Mouse (Mus musculus) fibroblast of lung, adult 2 months (primary cell): Measurements from ENCODE around the gene Ezr.
A peak's percentile ranks its signal among the peaks of the same experiment; 100 is the strongest.

ENCODE experiments used
- DNase-seq: peaks from one replicate; pipeline ENCODE4 v3.0.0-alpha.2; 2011; ENCODE audit warnings: low read depth

Ezr gene

DNA sequence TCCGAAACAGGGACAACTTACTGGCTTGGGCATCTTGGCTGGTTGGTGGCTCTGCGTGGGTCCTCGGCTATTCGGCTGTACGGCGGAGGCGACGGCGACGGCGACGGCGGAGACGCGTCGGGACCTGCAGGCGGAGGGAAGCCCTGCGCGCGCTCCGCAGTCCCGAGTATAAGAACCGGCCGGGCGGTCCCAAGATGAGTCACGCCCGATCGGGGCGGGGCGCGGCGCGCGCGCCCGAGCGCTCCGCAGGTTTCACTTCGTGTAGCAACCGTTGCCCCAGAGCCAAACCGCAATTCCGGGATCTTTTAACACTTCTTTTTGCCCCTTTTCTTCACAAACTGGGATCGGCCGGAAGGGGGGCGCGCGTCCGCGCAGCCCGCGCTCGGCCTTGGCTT lies at the start of gene Ezr:
Gene Ezr, minus strand, starts transcription at position 174 of the 395 bp plus-strand sequence.
- peak; percentile 51 for DNase-seq

DNA sequence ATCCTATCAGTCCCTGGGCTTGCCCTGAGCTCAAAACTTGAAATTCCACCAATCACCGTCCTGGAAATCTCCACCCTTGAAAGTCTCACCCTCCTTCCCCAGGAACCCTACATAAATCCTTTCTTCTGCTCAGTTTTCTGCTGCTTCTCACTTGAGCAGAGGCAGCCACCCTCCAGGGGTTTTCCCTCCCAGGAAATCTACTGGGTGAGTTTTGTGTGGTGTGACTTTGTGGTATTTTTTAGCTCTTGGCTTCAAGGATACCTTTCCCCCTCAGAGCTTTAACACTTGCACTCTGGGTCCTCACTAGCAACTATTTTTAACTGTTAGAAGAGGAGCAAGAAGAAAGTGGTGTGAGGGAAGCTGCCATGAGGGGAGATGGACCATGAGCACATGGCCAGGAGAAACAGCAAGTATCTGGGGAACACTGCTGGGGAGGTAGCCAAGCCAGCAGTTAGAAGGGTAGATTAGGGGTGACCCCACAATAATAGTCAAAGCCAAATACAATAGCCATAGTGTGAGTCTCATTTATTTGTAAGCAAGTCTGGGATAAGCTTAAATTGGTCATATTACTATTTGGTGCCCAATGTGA lies 47.5 kb upstream of the Ezr start:
- DNase-seq = no peak

DNA sequence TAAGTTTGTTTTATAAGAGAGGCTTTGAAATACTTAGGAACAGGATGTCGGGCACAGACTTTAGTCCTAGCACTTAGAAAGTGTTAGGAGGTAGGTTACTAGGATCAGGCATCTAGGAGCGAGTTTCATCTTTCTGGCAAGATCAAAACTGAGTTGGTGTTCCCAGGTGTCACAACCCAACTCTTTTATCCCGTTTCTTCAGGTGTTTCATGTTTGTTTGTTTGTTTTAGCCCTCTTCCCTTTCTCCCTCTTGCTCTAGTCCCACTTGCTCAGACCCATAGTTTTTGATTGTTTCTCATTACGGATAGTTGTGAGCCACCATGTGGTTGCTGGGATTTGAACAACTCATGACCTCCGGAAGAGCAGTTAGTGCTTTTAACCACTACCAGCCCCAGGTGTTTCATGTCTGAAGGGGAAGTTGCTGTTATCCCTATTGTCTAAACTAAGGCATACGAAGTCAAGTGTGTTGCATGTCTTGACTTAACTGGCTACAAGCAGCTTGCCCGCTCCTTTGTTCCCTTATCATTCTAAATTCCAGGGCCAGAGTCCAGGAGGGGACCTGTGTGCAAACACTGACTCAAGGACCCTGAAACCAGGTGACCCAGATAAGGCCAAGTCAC lies 46.1 kb upstream of the Ezr start:
- no peak for DNase-seq

DNA sequence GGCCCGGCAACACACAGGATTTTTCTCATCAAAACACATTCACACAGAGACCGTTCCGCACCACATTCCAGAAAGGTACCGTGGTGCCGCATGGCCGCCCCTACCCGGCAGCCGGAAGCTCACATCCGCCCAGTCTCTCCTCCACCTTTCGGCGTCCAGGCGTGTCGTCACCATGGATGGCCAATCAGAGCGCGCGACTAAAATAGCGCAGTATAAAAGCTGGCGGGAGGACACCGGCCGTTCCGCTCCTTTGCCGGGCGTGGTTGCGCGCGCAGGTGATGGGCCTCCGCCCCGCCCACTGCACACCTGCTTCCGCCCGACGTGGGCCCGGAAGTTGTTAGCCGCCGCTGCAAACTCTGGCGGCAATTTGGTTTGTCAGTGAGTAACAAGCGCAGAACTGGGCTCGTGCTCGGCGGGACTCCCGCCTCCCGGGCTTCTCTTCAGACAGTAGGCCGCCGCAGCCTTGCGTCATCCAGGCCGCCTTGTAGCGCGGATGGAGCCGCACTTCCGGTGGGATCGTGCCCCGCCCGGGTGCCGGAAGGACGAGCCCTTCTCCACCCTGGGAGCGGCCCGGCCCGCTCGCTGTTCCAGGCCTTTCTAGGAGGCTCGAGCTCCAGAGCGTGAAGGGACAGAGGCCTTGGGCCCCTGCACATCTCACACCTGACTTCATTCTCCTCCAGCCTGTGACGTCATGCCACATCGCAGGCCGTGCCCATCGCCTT lies 45.3 kb upstream of the Ezr start:
- peak; percentile 72 for DNase-seq

DNA sequence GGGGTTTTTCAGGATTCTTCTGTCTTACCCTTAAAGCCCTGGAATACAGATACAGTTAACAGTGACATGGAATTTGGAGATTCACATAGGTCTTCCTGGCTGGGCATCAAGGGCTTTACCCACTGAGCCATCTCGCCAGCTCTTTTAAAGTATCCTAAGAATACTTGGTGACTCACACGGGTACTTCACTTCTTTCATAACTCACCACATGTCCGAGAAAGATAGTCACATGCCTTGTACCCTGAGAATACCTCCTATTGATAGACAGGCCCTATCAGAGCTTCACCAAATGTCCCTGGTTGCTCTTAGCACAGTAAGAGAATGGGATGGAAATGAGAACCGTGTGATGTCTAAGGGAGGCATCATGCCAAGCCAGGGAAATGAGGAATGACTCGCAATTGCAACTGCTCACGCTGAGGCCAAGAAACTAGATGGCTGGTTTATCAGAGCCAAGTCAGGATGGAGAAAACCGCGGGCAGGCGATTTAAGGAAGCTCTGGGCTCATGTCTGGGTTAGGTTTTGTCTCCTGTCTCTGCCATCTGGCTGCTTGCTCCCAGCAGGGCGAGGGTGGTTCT lies 44.7 kb upstream of the Ezr start:
- DNase-seq = peak; percentile 85

DNA sequence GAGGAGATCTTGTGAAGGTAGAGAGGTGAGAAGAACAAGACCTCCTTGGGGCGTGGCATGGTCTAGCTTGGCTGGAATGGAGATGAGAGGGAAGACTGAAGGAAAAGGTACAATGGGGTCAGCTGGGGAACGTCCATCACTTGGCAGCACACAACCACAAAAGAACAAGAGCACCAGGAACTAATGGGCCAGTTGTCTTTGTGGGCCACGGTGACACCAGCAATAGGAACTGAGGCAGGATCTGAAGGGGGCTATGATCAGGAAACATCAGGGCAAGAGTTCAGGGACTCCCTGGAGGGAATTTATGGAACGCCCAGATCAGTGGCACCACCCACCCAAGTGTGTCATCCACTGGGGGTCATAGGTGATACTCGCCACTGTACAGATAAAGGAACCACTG lies 34.2 kb upstream of the Ezr start:
- DNase-seq = no peak

DNA sequence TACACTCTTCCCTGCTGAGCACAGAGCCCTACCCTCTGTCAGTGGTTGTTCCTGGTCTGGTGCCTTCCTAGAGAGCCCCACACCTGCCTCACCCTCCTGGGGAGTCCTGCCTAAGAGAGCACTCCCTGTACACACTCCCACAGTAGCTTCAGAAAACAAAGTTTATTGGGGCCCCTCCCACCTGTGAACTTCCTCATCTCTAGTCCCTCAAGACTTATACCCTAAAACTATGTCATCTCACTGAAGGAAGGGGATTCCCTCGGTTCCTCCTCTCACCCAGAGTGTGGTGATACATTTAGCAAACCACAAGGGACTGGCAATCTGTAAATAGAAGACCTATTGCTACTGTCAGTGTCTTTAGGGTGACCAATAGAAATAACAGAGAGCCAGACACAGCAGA lies 33.6 kb upstream of the Ezr start:
- no peak for DNase-seq

DNA sequence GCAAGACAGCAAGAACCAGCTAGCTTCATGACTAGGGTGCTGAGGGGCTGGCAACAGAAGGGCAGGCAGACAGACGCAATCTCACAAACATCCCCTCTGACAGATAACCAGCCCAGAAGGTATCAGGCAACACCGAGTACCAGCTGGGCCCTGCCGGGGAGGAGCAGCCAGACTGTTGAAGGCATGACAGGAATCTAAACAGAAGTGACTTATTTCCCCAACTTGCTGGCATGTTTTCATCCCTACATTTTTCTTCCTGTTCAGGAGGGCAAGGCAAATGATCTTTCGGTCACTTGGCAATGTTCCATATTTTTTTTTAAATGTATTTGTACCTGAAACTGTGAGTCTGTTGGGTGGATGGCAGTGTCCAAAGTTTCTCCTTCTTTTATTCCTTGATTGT lies 32.1 kb upstream of the Ezr start:
- DNase-seq = no peak

DNA sequence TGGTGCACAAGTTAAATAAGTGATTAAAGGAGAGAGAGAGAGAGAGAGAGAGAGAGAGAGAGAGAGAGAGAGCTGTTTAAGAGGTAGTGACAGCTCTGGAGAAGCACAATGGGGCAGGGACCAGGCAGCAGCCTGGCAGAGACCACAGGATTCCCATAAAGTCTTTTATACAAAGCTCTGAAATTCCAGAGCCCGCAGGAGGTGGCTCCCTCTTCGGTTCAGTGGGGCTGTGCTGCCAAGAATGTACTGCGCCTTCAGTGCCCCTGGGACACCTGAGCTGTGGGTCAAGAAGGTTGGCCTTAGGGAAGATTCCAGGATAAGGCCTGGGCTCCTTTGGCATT lies 30.2 kb upstream of the Ezr start:
- DNase-seq = no peak

DNA sequence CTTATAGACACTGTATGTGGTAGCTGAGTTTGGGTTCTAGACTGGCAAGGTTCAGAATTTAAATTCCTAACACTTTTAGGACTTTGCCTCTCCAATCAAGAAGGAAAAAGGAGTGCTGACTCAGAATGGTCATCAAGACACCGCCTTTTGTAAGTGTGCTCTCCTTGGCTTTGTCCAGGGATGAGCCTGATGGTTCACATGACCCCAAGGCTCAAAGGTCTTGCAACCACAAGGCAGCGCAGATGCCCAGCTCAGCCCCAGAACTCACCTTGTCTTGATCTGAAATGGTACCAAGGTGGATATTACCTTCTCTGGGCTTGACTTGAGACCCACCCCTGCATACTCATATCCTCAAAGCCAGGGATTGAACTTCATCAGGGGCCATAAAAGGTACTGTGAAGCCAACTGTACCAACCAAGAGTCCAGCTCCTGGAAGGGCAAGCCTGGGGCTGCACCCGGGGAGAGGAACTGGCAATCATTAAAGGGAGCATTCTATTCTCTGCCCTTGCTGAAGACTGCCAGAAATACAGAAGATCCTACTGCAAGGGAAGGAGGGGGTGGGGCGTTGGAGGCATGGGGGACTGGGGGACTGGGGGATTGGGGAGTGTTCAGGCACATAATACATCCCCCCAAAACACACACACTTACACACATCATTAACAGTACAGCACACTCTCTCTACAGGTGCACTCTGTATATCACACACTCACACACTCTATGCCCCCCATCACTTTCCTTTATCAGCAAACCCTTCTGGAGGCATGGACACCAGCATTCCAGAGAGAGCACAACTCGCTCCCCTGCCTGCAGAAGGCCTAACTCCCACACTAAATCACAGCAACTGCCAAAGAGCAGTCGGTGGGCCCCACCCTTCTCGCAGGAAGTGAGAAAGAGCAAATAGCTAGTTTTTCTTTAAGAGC lies 29.6 kb upstream of the Ezr start:
- no peak for DNase-seq

DNA sequence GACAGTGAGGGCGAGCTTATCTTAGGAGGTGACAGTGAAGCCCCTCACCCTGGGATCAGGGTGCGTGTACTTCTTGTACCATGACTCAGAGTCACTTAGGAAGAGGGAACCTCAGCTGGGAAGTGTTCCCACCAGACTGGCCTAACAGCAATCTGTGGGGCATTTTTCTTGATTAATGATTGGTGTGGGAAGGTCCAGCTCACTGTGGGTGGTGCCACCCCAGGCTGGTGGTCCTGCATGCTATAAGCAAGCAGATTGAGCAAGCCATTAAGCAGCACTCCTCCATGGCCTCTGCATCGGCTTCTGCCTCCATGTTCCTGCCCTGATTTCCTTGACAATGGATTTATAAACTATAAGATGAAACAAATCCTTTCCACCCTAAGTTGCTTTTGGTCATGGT lies 26.7 kb upstream of the Ezr start:
- no peak for DNase-seq

DNA sequence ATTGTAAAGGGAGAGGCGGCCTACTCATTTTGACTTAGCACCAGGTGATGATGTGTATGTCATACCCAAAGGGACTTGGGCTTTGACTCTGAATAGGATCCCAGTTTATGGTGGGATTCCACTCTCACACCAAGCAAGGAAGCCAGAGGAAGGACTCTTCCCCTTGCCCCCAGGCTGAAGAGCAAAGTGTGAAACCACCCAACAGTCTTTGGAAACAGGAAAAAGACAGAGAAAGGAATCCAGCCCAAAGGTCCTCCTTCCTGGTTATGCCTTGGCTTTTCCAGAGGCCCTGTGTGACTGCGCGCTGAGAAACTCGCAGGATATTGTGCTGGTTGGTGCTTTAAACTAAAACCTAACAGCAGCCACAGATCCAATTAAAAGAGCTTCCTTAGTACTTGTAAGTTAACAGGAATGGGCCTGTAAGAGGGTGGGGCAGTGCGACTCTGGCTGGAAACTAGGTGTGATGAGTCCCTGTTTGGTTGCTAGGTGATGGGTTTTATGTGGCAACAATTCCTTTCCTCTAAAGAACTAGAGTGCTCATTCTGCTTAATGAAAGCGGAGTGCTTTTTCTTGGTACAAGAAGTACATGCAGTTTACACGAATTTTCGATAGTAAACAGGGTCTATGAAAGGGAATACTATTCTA lies 26.1 kb upstream of the Ezr start:
- DNase-seq = no peak

DNA sequence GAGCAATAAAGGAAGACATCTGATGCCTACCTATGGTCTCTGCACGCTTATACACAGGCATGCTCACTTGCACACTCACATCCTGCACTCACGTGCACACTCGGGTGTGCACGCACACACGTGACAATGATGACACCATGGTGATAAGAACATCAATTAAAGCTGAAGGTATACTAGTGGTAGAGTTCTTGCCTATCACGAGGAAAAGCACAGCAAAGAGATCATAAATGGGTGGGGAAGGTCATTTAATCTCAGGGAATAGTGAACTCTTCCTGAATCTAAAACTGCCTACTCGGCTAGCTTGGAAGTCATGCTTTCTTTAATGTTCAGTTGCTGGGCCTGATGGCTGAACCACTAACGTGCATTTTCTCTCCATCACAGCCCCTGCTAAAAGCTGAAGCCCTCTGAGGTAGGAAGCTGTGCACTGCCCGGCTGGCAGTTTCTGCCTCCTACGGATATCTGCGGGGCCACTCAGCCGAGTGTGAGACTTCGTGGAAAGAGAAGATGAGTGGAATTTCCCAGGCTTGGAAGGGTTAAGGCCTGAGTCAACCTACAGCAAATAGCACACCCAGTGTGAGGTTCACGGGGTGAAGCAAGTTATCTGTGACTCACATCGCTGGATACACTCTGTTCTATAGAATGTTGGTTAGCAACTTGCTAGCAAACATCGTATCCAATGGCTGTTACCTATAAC lies 25.4 kb upstream of the Ezr start:
- no peak for DNase-seq

DNA sequence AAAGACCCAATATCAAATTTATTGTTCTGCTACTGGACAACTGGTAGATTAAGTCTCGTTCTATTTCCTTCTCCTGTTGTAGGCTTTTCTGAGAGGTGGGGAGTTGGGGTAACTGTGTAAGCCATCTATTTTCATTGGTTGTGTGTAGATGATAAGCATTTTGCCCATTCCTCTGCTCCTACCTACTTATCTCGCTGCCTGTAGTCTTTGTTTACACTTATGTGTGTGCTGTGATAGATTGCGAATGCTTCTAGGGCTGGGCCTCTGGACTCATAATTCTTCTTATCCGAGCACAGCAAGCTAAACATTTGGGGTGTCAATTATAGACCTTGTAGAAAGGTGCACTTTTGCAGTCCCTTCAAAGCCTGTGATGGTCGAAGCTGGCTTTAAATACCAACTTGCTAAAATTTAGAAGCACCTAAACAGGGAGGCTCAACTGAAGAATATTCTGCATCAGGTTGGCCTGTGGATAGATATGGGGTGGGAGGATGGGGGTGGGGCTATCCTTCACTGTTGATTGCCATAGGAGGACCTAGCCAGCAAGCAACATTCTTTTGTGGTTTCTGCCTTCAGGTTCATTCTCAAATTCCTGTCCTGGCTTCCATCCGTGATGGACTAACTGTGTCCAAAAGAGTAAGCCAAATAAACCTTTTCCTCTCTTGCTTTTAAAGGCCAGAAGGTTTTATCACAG lies 22.4 kb upstream of the Ezr start:
- no peak for DNase-seq

DNA sequence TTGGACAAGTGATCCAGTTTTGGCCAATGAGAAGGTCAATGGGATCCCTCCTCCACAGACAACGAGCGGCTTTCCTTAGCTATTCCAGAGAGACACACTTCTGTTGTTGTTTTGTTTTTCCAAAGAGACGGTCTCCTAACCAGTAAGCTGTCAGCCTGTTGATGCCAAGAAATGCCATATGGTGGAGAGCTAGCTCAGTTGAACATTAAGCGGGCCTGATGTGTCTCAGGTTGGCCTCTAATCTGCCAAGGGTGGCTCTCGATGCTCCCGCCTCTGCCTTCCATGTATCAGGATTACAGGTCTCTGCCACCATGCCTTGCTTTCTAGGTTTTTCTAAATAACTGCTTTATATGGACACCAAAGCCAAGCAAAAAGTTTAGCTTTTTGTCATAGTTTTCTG lies 21.5 kb upstream of the Ezr start:
- DNase-seq = no peak

DNA sequence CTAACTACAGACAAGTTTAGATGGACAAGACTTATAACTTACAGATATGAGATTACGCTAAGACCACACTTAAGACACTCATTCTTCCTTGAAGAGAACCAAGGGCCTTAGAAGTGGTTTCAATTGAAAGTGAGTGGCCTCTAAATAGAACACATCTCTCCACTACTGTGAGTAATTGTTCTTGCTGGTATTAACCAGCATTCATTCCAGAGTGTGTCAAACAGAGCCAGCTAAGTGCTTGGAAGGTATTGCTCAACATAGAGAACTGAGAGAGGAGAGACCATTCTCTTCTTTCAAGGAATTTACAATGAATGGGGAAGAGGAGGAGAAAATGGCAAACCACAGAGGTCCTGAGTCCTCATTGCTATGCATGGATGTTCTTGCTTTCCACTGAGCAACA lies 21.0 kb upstream of the Ezr start:
- no peak for DNase-seq

DNA sequence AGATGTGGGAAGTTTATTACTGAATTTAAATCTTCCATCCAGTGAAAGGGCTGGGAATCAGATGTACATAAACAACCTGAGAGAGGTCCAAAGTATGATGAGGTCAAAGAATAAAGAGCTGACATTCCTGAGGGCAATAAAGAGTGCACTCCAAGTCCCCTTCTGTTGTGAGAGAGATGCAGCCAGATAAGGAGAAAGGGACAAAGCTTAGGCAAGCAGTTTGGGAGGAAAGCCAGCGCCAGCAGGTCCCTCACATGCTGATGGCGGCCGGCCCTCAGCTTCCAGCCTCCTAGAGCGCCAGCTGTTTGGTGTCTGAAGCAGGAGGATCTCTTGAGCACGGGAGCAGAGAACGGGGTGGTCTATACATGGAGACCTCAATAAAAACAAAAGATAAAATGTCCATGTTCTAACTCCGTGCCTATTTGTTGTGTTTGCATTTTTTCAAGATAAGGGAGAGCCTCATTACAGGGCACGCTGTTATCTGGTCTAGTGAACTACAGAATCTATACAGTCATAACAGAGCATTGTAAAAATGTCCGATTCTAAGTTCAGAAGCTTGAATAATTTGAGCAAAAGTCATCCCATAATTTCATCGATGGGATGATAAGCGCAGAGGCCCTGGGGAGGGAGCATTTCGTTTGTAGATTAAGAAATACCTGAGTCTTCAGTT lies 15.9 kb upstream of the Ezr start:
- DNase-seq = no peak

DNA sequence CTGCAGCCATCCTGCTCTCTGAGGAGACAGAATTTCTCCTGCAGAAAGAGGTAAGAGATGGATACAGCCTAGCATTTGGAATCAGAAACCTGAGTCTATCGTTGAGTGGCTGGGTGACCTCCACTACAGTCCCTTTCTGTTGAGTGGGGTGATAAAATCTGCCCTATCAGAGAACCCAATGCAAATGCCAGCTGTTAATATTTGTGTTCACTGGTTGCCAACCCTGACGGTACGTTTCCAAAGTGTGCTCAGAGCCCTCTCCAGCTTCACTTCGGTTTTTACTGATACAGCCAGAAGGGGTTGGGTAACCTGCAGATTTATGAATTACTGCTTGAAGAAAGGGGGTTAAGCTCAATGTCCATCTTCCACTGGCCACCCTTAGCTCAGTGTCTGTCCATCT lies 14.9 kb upstream of the Ezr start:
- DNase-seq = no peak

DNA sequence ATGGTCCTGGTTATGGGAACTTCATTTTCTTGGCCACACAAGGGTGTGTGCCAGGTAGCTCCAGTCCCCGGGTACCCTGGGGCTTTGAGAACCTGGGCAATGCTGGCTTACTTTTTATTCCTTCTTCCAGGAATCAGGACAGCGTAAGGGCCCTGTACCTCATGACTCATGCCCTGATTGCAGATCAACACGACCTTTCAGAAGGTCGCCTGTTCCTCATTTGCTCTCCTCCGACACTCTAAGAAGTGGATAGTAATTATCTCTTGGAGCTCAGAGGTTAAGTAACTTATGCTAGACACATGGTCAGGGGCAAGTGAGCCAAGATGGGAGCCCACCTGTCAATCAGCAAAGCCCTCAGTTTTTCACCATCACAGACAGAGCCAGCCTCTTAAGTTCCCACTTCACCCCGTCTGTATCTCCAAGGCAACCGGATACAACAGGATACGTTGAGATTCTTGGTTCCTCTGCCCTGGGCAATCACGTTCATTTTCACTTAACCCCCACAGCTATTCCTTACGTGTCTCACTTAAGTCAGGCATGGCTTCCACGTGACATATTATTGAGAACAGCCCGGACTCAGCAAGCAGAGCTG lies 11.7 kb upstream of the Ezr start:
- no peak for DNase-seq
